Mouse (Mus musculus): Measurements from ENCODE around the gene Gm39115. TPM values are rescaled to one million over a fixed set of nuclear protein-coding genes. Genes with fewer than 3 reads are reported as not detected.

Gm39115 gene
- total RNA-seq, 2 experiments from 2014 or later: not detected

- ATAC-seq (replicated peaks; ENCODE audit: low FRiP score, low TSS enrichment, poor library complexity, severe bottlenecking): peak; percentile 65; the same call in 1 of the 2 replicates
Measured at GRCm38 (mm10) chr7:142104747-142105146, 31.1 kb downstream of the Gm39115 start.

GRCm38 (mm10) chr7:142097776-142098175 lies 38.1 kb downstream of the Gm39115 start:
- ATAC-seq (replicated peaks; ENCODE audit: low FRiP score, low TSS enrichment, poor library complexity, severe bottlenecking): peak; percentile 81

DNA sequence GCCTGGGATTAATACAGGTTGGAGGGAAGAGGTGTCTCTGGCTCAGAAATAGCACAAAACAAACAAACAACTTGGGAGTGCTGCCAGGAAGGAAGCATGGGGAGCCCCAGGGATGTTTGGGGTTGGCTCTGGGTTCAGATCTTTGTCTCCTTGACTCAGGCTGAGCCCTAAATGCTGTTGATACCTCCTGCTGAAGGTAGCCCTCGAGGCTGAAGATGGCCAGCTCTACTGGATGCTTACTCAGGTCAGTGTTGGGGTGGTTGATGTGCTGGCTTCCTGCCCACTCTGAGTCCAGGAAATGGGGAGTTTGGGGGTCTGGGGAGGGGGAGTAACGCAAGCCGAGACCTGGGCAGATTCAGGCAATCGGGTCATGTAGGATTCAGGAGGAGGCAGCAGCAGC lies 39.1 kb downstream of the Gm39115 start:
- no peak for ATAC-seq (replicated peaks; ENCODE audit: low FRiP score, low TSS enrichment, poor library complexity, severe bottlenecking)

DNA sequence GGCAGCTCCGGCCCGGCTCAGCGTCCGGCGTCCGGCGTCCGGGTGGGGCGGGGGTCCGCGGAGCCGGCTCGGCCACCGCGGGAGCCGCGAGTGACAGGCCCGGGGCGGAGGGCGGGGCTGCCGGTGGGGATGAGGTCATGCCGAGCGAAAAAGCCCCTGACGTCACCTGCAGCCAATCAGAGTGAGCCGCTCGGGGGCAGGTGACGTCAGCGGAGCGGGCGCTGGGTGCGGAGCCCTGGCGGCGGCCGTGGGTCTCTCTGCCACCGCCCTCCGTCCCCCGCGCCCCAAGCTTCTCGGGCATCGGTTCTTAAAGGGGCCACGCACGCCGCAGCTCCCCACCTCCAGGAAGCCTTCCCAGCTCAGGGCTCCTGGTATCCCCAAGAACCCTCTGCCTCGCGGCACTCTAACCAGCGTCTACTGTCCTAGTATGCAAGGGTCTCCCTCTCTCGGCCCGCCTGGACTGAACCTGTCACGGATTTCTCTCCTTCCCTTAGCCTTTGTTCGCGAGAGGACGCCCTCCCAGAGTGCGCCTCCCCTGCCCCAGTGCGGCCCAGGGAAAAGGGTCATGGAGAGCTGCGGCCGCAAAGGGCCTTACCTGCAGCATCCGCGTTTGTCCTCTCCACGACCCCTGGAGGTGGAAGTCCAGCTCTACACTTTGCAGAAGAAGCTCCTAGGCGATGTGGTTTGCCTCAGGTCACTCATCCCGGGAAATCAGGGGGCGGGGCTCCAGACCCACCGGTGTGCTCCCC lies 40.5 kb downstream of the Gm39115 start, which contains the start of gene Dusp8:
TSS of gene Dusp8 (minus strand) at position 661 of the 749 bp plus-strand sequence.
- ATAC-seq (replicated peaks; ENCODE audit: low FRiP score, low TSS enrichment, poor library complexity, severe bottlenecking): peak; percentile 83

GRCm38 (mm10) chr7:142094301-142095143 lies 41.3 kb downstream of the Gm39115 start:
- no peak for ATAC-seq (replicated peaks; ENCODE audit: low FRiP score, low TSS enrichment, poor library complexity, severe bottlenecking)

- no peak for ATAC-seq (replicated peaks; ENCODE audit: low FRiP score, low TSS enrichment, poor library complexity, severe bottlenecking)
Measured at GRCm38 (mm10) chr7:142093696-142094240, 42.1 kb downstream of the Gm39115 start.

DNA sequence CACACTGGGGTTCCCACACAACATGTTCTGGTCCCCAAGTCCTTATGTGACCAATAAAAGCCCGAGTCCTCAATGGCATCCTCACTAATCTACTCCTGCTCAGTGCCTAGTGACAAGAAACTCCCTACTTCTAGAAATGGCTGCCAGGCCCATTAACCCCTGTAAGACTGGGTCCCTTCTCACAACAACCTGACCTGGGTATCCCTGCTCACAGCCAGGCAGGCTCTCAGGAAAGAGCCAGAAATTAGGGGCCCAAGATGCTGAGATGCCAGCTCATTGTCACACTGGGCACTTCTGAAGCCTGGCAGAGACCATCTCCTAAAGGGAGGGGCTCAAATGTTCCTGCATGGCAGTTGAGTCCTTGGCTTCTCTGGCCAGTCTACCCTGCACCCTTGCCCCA lies 42.8 kb downstream of the Gm39115 start:
- no peak for ATAC-seq (replicated peaks; ENCODE audit: low FRiP score, low TSS enrichment, poor library complexity, severe bottlenecking)

DNA sequence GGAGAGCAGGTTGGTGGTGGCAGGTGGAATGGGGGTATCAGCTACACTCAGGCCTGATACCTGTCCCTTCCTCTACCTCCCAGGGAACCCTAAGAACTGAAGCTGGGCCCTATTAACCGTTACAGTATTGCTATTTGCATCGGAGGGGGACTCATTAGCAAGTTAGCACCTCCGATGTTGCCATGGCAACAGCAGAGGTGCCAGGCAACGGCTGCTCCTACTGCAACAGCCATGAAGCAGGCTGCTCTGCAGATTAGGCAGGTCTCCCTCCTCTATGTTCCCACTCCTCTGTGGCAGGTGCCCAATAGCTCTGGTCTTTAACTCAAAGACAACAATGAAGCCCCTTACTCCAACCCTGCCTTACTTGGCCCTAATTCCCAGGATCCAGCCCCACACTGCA lies 44.0 kb downstream of the Gm39115 start:
- ATAC-seq (replicated peaks; ENCODE audit: low FRiP score, low TSS enrichment, poor library complexity, severe bottlenecking): no peak

DNA sequence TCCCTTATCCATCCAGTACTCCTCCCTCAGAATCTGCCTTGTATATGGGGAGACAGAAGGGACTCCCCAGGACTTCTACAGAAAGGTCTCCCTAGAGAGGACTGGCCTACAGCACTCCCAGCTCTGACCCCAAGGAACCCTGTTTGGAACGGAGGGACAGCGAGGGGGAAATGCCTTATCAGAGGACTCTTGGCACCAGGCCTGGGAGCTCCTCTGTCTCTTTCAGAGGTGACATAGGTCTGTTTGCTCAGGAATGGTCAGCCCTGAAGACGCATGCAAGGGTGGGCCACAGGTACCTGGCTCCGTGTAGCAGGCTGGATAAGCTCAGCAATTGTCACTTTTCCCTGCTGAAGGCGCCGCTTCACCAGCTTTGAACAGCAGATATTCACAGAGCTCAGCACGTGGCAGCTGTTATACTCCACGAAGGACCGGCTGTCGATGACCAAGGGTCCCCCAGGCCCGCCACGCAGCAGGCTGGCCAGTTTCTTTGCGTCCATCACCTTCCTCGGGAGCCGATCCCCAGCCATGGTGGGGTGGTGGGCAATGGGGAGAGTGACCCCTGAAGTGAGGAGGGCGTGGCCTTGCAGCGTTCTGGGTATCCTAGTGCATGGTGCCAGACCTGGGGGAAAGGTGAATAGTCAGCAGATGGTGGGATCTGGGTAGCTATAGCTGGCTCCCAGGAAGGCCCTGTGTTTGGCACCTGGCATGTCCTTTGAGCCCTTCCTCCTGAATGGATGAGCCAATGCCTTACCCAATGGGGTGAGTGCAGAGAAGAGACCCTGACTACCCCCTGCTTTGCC lies 46.0 kb downstream of the Gm39115 start:
- no peak for ATAC-seq (replicated peaks; ENCODE audit: low FRiP score, low TSS enrichment, poor library complexity, severe bottlenecking)

DNA sequence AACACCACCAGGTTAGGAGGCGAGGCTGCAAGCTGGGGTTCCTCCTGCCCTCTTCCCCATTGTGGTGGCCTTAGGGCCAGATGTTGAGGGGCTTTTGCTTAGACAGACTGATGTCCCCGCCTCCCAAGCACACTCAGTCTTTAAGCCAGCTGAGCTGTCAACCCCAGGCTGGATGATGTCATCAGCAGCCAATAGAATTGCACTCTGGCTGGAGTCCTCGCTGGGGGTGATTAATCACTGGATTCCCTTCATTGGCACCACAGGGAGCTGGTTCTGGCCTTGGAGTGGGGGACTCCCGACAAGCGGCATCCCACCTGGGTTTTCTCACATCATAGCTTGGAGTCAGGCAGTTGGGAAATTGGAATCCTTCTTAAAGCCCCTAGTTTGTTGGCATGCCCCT lies 46.9 kb downstream of the Gm39115 start:
- ATAC-seq (replicated peaks; ENCODE audit: low FRiP score, low TSS enrichment, poor library complexity, severe bottlenecking): no peak

DNA sequence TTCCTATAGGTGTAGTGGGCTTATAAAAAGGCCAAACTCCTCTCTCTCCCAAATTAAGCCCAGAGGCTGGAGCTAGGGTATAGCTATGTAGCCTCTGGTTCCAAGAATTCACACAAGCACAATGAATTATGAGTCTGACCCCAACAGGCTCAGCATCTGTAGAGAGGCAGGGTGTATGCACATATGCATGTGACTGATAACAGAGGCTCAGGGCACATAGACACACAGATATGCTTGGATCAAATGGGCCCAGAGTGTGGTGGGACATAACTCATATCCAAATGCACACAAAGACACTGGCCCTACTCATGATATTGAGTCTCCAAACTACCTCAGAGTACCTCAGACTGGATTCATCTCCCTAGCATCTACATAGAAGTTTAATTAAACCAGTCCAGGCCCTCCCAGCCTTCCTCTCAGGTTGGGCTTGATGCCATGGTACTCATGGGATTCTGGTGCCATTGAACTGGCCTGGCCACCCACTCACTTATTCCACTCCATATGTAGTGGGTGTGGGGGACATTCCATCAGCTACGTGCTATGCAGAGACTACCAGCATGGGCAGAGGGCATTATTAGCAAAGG lies 48.7 kb downstream of the Gm39115 start:
- peak; percentile 90 for ATAC-seq (replicated peaks; ENCODE audit: low FRiP score, low TSS enrichment, poor library complexity, severe bottlenecking)

DNA sequence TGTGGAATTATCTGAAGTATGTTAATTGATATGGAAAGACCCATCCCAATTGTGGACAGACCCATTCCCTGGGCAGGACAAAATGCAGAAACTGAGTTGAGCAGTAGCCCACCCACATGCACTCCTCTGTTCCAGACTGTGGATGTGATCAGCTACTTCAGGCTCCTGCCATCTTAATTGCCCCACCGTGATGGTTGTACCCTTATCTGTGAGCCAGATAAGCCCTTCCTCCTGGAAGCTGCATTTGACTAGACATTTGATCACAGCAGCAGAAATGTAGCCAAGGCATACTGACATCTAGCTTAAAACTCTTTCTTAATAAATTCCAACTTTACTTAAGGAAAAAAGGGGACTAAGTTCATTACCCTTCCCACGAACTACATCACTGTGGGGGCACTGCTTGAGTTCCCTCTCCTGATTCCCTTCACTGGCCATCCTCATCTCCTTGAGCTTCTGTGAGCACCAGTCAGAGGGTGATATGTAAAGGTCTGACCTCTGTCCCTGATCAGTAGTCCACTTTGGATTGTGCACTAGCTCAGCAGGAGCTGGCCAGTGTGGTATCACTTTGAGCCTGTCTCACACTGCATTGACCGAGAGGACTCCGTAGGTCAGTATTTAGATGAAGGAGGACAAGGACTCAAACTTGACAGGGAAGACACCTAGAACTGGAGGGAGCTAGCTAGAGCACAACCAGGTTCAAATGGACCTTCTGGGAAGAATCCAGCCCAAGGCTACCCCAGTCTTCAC lies 49.5 kb downstream of the Gm39115 start:
- ATAC-seq (replicated peaks; ENCODE audit: low FRiP score, low TSS enrichment, poor library complexity, severe bottlenecking): no peak

Other genes with a start within 250 kb of the Gm39115 start
- 24.6 and 41.1 TPM in 2 replicates for gene Tollip, start 217.5 kb downstream of the Gm39115 start, total RNA-seq (2014; fragmentation: Nextera tagmentation)
- 25.2 and 27.0 TPM in 2 replicates for gene Tollip, start 217.5 kb downstream of the Gm39115 start, total RNA-seq (2017)
- gene Brsk2, start 186.3 kb downstream of the Gm39115 start, total RNA-seq (2014; fragmentation: Nextera tagmentation): not detected in 2 replicates
- gene Brsk2, start 186.3 kb downstream of the Gm39115 start, total RNA-seq (2017): 0.05 TPM in 1 of 2 replicates, not detected in the other
- gene Mob2, start 75.0 kb downstream of the Gm39115 start, total RNA-seq (2014; fragmentation: Nextera tagmentation): 39.5 and 41.5 TPM in 2 replicates
- 36.2 and 37.3 TPM in 2 replicates for gene Mob2, start 75.0 kb downstream of the Gm39115 start, total RNA-seq (2017)
- gene Dusp8, start 40.2 kb downstream of the Gm39115 start, total RNA-seq (2014; fragmentation: Nextera tagmentation): 0.25 TPM in 1 of 2 replicates, not detected in the other
- 0.04 and 1.1 TPM in 2 replicates for gene Dusp8, start 40.2 kb downstream of the Gm39115 start, total RNA-seq (2017)
- gene Gm45618, start 15.3 kb downstream of the Gm39115 start, total RNA-seq (2014; fragmentation: Nextera tagmentation): not detected in 2 replicates
- not detected in 2 replicates for gene Gm45618, start 15.3 kb downstream of the Gm39115 start, total RNA-seq (2017)
- not detected in 2 replicates for gene Gm45337, start 8.6 kb upstream of the Gm39115 start, total RNA-seq (2014; fragmentation: Nextera tagmentation)
- not detected in 2 replicates for gene Gm45337, start 8.6 kb upstream of the Gm39115 start, total RNA-seq (2017)
- gene Gm29735, start 21.1 kb upstream of the Gm39115 start, total RNA-seq (2014; fragmentation: Nextera tagmentation): not detected in 2 replicates
- gene Gm29735, start 21.1 kb upstream of the Gm39115 start, total RNA-seq (2017): not detected in 2 replicates
- not detected in 2 replicates for gene Gm4553, start 29.7 kb upstream of the Gm39115 start, total RNA-seq (2014; fragmentation: Nextera tagmentation)
- not detected in 2 replicates for gene Gm4553, start 29.7 kb upstream of the Gm39115 start, total RNA-seq (2017)
- not detected in 2 replicates for gene Krtap5-2, start 40.0 kb upstream of the Gm39115 start, total RNA-seq (2014; fragmentation: Nextera tagmentation)
- not detected in 2 replicates for gene Krtap5-2, start 40.0 kb upstream of the Gm39115 start, total RNA-seq (2017)
- gene Gm10153, start 54.4 kb upstream of the Gm39115 start, total RNA-seq (2014; fragmentation: Nextera tagmentation): not detected in 2 replicates
- gene Gm10153, start 54.4 kb upstream of the Gm39115 start, total RNA-seq (2017): not detected in 2 replicates
- not detected in 2 replicates for gene Krtap5-3, start 65.3 kb upstream of the Gm39115 start, total RNA-seq (2014; fragmentation: Nextera tagmentation)
- not detected in 2 replicates for gene Krtap5-3, start 65.3 kb upstream of the Gm39115 start, total RNA-seq (2017)
- gene Gm7579, start 75.8 kb upstream of the Gm39115 start, total RNA-seq (2014; fragmentation: Nextera tagmentation): not detected in 2 replicates
- not detected in 2 replicates for gene Gm7579, start 75.8 kb upstream of the Gm39115 start, total RNA-seq (2017)
- not detected in 2 replicates for gene Krtap5-5, start 93.9 kb upstream of the Gm39115 start, total RNA-seq (2014; fragmentation: Nextera tagmentation)
- gene Krtap5-5, start 93.9 kb upstream of the Gm39115 start, total RNA-seq (2017): not detected in 2 replicates
- gene Gm40460, start 105.0 kb upstream of the Gm39115 start, total RNA-seq (2014; fragmentation: Nextera tagmentation): not detected in 2 replicates
- gene Gm40460, start 105.0 kb upstream of the Gm39115 start, total RNA-seq (2017): not detected in 2 replicates
- gene Gm2431, start 122.3 kb upstream of the Gm39115 start, total RNA-seq (2014; fragmentation: Nextera tagmentation): not detected in 2 replicates
- gene Gm2431, start 122.3 kb upstream of the Gm39115 start, total RNA-seq (2017): not detected in 2 replicates
- not detected in 2 replicates for gene Gm4559, start 138.3 kb upstream of the Gm39115 start, total RNA-seq (2014; fragmentation: Nextera tagmentation)
- gene Gm4559, start 138.3 kb upstream of the Gm39115 start, total RNA-seq (2017): not detected in 2 replicates
- gene Krtap5-1, start 161.1 kb upstream of the Gm39115 start, total RNA-seq (2014; fragmentation: Nextera tagmentation): not detected in 2 replicates
- gene Krtap5-1, start 161.1 kb upstream of the Gm39115 start, total RNA-seq (2017): not detected in 2 replicates
- gene Krtap5-4, start 167.5 kb upstream of the Gm39115 start, total RNA-seq (2014; fragmentation: Nextera tagmentation): not detected in 2 replicates
- gene Krtap5-4, start 167.5 kb upstream of the Gm39115 start, total RNA-seq (2017): not detected in 2 replicates
- 2.3 TPM in 1 of 2 replicates, not detected in the other for gene Ifitm10, start 237.7 kb upstream of the Gm39115 start, total RNA-seq (2014; fragmentation: Nextera tagmentation)
- gene Ifitm10, start 237.7 kb upstream of the Gm39115 start, total RNA-seq (2017): not detected in 2 replicates
- gene Gm49369, start 246.6 kb upstream of the Gm39115 start, total RNA-seq (2014; fragmentation: Nextera tagmentation): not detected in 2 replicates
- 32.8 TPM in 1 of 2 replicates, not detected in the other for gene Gm49369, start 246.6 kb upstream of the Gm39115 start, total RNA-seq (2017)

All from megakaryocyte-erythroid progenitor cell, adult 5-6 weeks (primary cell).